Mouse (Mus musculus): Measurements from ENCODE around the gene Fgfr2.

DNA sequence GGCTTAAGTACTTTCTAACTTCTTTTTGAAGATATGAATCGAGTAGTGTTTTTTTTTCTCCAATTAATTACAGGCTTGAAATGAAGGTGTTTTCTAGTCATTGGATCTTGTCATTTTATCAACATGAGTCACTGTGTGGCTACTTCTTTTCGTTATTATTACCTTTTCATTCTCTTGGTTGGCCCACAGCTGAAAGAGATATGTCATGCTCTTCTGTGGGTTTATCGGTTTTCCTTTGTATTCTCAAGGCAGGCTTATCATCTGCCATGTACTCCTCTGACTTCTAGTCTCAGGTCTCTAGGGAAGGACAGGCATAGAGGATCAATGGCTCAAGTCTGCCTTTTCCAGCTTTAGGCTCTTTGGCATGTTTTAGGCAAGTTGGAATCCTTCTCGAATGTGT lies 712.2 kb downstream of the Fgfr2 start:
- no peak for TF ChIP-seq MYOG (IDR thresholded peaks at IDR 0.05; ENCODE audit: control insufficient read depth in 1 of 3, insufficient read depth in 1 of 3, insufficient read length in 2 of 3, low read depth in 2 of 3)
- no peak for TF ChIP-seq POLR2A (IDR thresholded peaks at IDR 0.05; ENCODE audit: insufficient read length, low read depth)
- TF ChIP-seq MYOD1 (IDR thresholded peaks at IDR 0.05; ENCODE audit: control insufficient read depth in 1 of 3, insufficient read length in 2 of 3, low read depth in 2 of 3), result no peak
- no peak for TF ChIP-seq MAX (IDR thresholded peaks at IDR 0.05; ENCODE audit: low read depth)
- TF ChIP-seq POLR2AphosphoS2 (IDR thresholded peaks at IDR 0.05; ENCODE audit: insufficient read length, low read depth), result no peak
- no peak for TF ChIP-seq TCF3 (IDR thresholded peaks at IDR 0.05; ENCODE audit: insufficient read length, low read depth)
- no peak for TF ChIP-seq E2F4 (IDR thresholded peaks at IDR 0.05; ENCODE audit: insufficient read depth)
- no peak for TF ChIP-seq CEBPB (IDR thresholded peaks at IDR 0.05; ENCODE audit: insufficient read depth, poor library complexity, severe bottlenecking)
- no peak for TF ChIP-seq TCF12 (IDR thresholded peaks at IDR 0.05; ENCODE audit: insufficient read depth, poor library complexity, severe bottlenecking)
- no peak for TF ChIP-seq USF1 (IDR thresholded peaks at IDR 0.05; ENCODE audit: low read depth)
- no peak for TF ChIP-seq REST (IDR thresholded peaks at IDR 0.05; ENCODE audit: insufficient read depth, insufficient read length)
- no peak for TF ChIP-seq SRF (IDR thresholded peaks at IDR 0.05; ENCODE audit: control insufficient read depth, insufficient read length, low read depth)
